Comparison of ENCODE assay signal across 30 mouse cellular contexts in the genomic region with DNA sequence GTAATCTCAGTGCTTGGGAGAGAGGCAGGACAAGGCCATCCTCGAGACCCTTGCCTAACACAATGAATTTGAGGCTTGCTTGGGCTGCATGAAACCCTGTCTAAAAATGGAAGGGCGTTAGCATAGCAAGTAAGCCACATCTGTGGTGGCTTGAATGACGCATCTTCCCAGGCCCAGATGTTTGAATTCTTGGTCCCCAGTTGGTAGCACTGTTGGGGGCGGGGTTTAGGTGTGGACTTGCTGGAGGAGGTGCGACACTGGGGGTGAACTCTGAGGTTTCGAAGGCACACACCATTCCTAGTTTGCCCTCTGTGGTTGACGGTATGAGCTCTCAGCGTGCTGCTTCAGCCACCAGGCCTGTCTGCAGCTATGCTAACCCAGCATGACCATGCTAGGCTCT. TPM values are rescaled to one million over a fixed set of nuclear protein-coding genes. Genes with fewer than 3 reads are reported as not detected.
"Had no signal": no experiment of that assay in that cellular context is flagged by ENCODE, and none has a peak within 500 bp of the region (broad histone marks: within the 10 kb centered on the region; RNA-seq: fewer than 3 reads in every experiment).

No protein-coding gene starts in this region.

- H3K4me2 ChIP-seq: liver, embryonic 15.5 days; lung, embryonic 15.5 days; midbrain, embryonic 12.5 days; neural tube, embryonic 13.5 days; neural tube, embryonic 15.5 days had no signal

- H3K27me3 ChIP-seq: liver, embryonic 15.5 days; lung, embryonic 15.5 days; midbrain, embryonic 12.5 days; neural tube, embryonic 13.5 days; neural tube, embryonic 15.5 days had no signal

- H3K9me3 ChIP-seq: liver, embryonic 15.5 days; lung, embryonic 15.5 days; midbrain, embryonic 10.5 days; midbrain, embryonic 12.5 days; neural tube, embryonic 13.5 days; neural tube, embryonic 15.5 days had no signal

- H3K4me1 ChIP-seq: liver, embryonic 15.5 days; lung, embryonic 15.5 days; megakaryocyte, embryonic 14.5 days; midbrain, embryonic 10.5 days; midbrain, embryonic 12.5 days; neural tube, embryonic 13.5 days; neural tube, embryonic 15.5 days had no signal

- DNase-seq: liver, postnatal 0 days; lung, adult 2 months; lung, postnatal 14 days; lung, postnatal 36 days; midbrain, embryonic 14.5 days; retina, postnatal 1 day; right cerebral cortex, adult 18-20 months; right cerebral cortex, postnatal 25 days; right cerebral cortex, postnatal 4 days; spleen, adult 18-20 months; thymus, adult 18-20 months; thymus, postnatal 25 days; thymus, postnatal 4 days had no signal

- H3K36me3 ChIP-seq: liver, embryonic 15.5 days; lung, embryonic 15.5 days; midbrain, embryonic 10.5 days; midbrain, embryonic 12.5 days; neural tube, embryonic 13.5 days; neural tube, embryonic 15.5 days had no signal

- H3K27ac ChIP-seq: liver, embryonic 15.5 days; lung, embryonic 15.5 days; macrophage; midbrain, embryonic 10.5 days; midbrain, embryonic 12.5 days; neural tube, embryonic 13.5 days; neural tube, embryonic 15.5 days had no signal

- ATAC-seq: liver, postnatal 0 days; lung, postnatal 0 days; midbrain, embryonic 16.5 days had no signal

- H3K4me3 ChIP-seq: liver, embryonic 15.5 days; lung, embryonic 15.5 days; megakaryocyte, embryonic 14.5 days; midbrain, embryonic 10.5 days; midbrain, embryonic 12.5 days; neural tube, embryonic 13.5 days; neural tube, embryonic 15.5 days had no signal

- H3K9ac ChIP-seq: liver, embryonic 15.5 days; liver, postnatal 0 days; lung, embryonic 15.5 days; midbrain, embryonic 12.5 days; neural tube, embryonic 13.5 days; neural tube, embryonic 15.5 days had no signal

RNA-seq across cellular contexts. Expression of gene Gm21976, which starts 12.0 kb away (rescaled TPM):
- total RNA-seq: megakaryocyte progenitor cell, adult 5-6 weeks had no signal
- polyA plus RNA-seq: liver, embryonic 15.5 days; liver, postnatal 0 days; lung, adult 2 months; lung, embryonic 15.5 days; lung, postnatal 0 days; macrophage; midbrain, embryonic 10.5 days; midbrain, embryonic 12.5 days; midbrain, embryonic 14.5 days; midbrain, embryonic 16.5 days; neural tube, embryonic 11.5 days; neural tube, embryonic 13.5 days; neural tube, embryonic 15.5 days; small intestine, adult 2 months; stomach, embryonic 14.5 days; stomach, embryonic 16.5 days; thymus, postnatal 0 days; urinary bladder, adult 2 months had no signal
